8 mouse cellular contexts compared by ENCODE assay signal in genomic region chr4:63495915-63496278, GRCm38 (mm10). TPM values are rescaled to one million over a fixed set of nuclear protein-coding genes. Genes with fewer than 3 reads are reported as not detected.
DNase-seq lines count a peak whose midpoint lies in the region; ATAC-seq lines count a peak whose summit lies in the region.

TSS of gene Whrn (minus strand) at chr4:63495991.

- H3K27me3 ChIP-seq in intestine, embryonic 15.5 days (replicated peaks), result peaks cover 12% of the 10 kb centered on the region
- H3K27me3 ChIP-seq in limb, embryonic 10.5 days (ENCODE audit: low read depth, poor library complexity, severe bottlenecking), result peaks cover 25% of the 10 kb centered on the region
- H3K27me3 ChIP-seq in midbrain, embryonic 11.5 days (ENCODE audit: control insufficient read depth, insufficient read depth, low read length), result no peaks in the 10 kb centered on the region

- H3K4me2 ChIP-seq in intestine, embryonic 15.5 days (replicated peaks), result peak within 1 kb of the TSS; percentile 92
- H3K4me2 ChIP-seq in midbrain, embryonic 11.5 days, result peak within 1 kb of the TSS; percentile 77

- 0% methylated on average over 34 of the region's 34 CpGs for WGBS in intestine, embryonic 15.5 days
- under 1% methylated on average over 34 of the region's 34 CpGs for WGBS in limb, embryonic 10.5 days
- 0% methylated on average over 23 of the region's 34 CpGs for WGBS in midbrain, embryonic 11.5 days

- H3K4me3 ChIP-seq in intestine, embryonic 15.5 days (replicated peaks), result peak within 1 kb of the TSS; percentile 64
- peak within 1 kb of the TSS; percentile 82 for H3K4me3 ChIP-seq in limb, embryonic 10.5 days
- H3K4me3 ChIP-seq in midbrain, embryonic 11.5 days (ENCODE audit: low read depth, low read length), result peak within 1 kb of the TSS; percentile 72

- no peaks in the 10 kb centered on the region for H3K36me3 ChIP-seq in intestine, embryonic 15.5 days
- H3K36me3 ChIP-seq in limb, embryonic 10.5 days, result no peaks in the 10 kb centered on the region
- no peaks in the 10 kb centered on the region for H3K36me3 ChIP-seq in midbrain, embryonic 11.5 days (ENCODE audit: control insufficient read depth, insufficient read depth, low read length)

- no peak within 1 kb of the TSS for H3K27ac ChIP-seq in intestine, embryonic 15.5 days
- H3K27ac ChIP-seq in limb, embryonic 10.5 days, result peak within 1 kb of the TSS; percentile 94
- H3K27ac ChIP-seq in midbrain, embryonic 11.5 days (ENCODE audit: low read depth, low read length), result no peak within 1 kb of the TSS

- peak; percentile 87 for ATAC-seq in intestine, embryonic 15.5 days
- ATAC-seq in midbrain, embryonic 11.5 days (ENCODE audit: low FRiP score), result peak; percentile 86
- ATAC-seq in erythroid progenitor cell, adult 5-6 weeks (replicated peaks; ENCODE audit: low FRiP score, poor library complexity, severe bottlenecking), result no peak

- H3K9me3 ChIP-seq in intestine, embryonic 15.5 days, result no peaks in the 10 kb centered on the region
- H3K9me3 ChIP-seq in limb, embryonic 10.5 days (replicated peaks), result no peaks in the 10 kb centered on the region
- H3K9me3 ChIP-seq in midbrain, embryonic 11.5 days (ENCODE audit: control insufficient read depth, low read length), result no peaks in the 10 kb centered on the region

- peak; percentile 80 for DNase-seq in adipocyte (ENCODE audit: low spot score)
- DNase-seq in embryo, embryonic 10 days (ENCODE audit: low spot score), result peak; percentile 85
- peak; percentile 66 to 77 for DNase-seq in gastrocnemius, postnatal 4 days (ENCODE audit: low spot score in 2 of 2)
- DNase-seq in limb, embryonic 10.5 days (ENCODE audit: low spot score), result peak; percentile 93
- peak; percentile 96 for DNase-seq in midbrain, embryonic 11.5 days (ENCODE audit: low spot score, missing footprints)
- DNase-seq in right cerebral cortex, postnatal 4 days, result peak; percentile 78

- H3K4me1 ChIP-seq in intestine, embryonic 15.5 days (replicated peaks), result peaks cover 18% of the 10 kb centered on the region
- peaks cover 54% of the 10 kb centered on the region for H3K4me1 ChIP-seq in limb, embryonic 10.5 days
- peaks cover 36% of the 10 kb centered on the region for H3K4me1 ChIP-seq in midbrain, embryonic 11.5 days (ENCODE audit: control insufficient read depth, insufficient read depth, low read length)

- H3K9ac ChIP-seq in intestine, embryonic 15.5 days, result peak within 1 kb of the TSS; percentile 68
- peak within 1 kb of the TSS; percentile 87 for H3K9ac ChIP-seq in midbrain, embryonic 11.5 days (ENCODE audit: low read length)

RNA-seq across cellular contexts. Expression of gene Whrn, which starts in this region (rescaled TPM):
- total RNA-seq in gastrocnemius, postnatal 4 days (2021), result 1 to 10 TPM; 4.3 to 5.3 TPM
- 4.0 and 4.6 TPM in 2 replicates for polyA plus RNA-seq in intestine, embryonic 15.5 days (2015; fragmentation: Nextera tagmentation; extraction: Ambion mirVana)
- 8.5 and 13.9 TPM in 2 replicates for polyA plus RNA-seq in limb, embryonic 10.5 days (2016; fragmentation: Nextera tagmentation; extraction: Ambion mirVana)
- 7.5 and 9.1 TPM in 2 replicates for polyA plus RNA-seq in midbrain, embryonic 11.5 days (2014; fragmentation: Nextera tagmentation; extraction: Ambion mirVana)
- total RNA-seq in erythroid progenitor cell, adult 5-6 weeks (2015; ENCODE audit: low replicate concordance), result 0.84 TPM in 1 of 2 replicates, not detected in the other
- 0.77 TPM in 1 of 2 replicates, not detected in the other for total RNA-seq in erythroid progenitor cell, adult 5-6 weeks (2017; ENCODE audit: low replicate concordance)
